Mouse (Mus musculus): Measurements from ENCODE around the gene Sat2.
A peak's percentile ranks its signal among the peaks of the same experiment; 100 is the strongest.

Gene Sat2

GRCm38 (mm10) chr11:69670786-69671725, 49.2 kb downstream of the Sat2 start:
- DNase-seq (ENCODE audit: low read depth, low spot score), result peak; percentile 86

- no peak for DNase-seq (ENCODE audit: low read depth, low spot score)
Measured at GRCm38 (mm10) chr11:69671726-69672124, 49.9 kb downstream of the Sat2 start.

GRCm38 (mm10) chr11:69672211-69672706, 50.4 kb downstream of the Sat2 start, which contains the start of gene Eif4a1:
TSS of gene Eif4a1 (minus strand) at chr11:69672423.
- peak; percentile 100 for DNase-seq (ENCODE audit: low read depth, low spot score)
